Comparison of ENCODE assay signal across 20 mouse cellular contexts in the genomic region with DNA sequence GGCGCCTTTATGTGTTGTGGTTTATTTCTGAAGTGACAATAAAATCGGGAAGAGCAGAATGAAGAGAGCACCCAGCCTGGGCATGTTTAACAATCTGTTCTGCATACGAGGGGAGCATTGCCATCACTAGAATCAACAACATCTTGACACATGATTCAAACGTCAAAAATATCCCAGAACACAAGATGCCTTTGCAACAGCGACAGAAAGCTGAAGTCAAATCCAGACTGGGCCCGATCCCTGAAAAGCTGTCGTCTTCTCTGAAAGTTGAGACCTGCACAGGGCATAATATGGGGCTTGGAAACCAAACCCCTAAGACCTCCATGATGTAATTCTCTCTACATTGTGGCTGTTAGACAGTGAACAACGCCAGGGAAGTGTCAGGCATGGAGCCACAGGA.
DNase-seq lines count a peak whose midpoint lies in the region; ATAC-seq and TF ChIP-seq lines count a peak whose summit lies in the region.
"Had no signal": no experiment of that assay in that cellular context is flagged by ENCODE, and none has a peak within 500 bp of the region (broad histone marks: within the 10 kb centered on the region; RNA-seq: fewer than 3 reads in every experiment).

No protein-coding gene starts in this region.

- peak; percentile 44 to 73 for DNase-seq in layer of hippocampus, adult 2 months (ENCODE audit: low spot score in 2 of 2)
- no peak for DNase-seq in layer of hippocampus, postnatal 25 days (ENCODE audit: extremely low spot score in 1 of 2, low spot score in 1 of 2)
- peak; percentile 49 for DNase-seq in brain, embryonic 14.5 days (ENCODE audit: low read depth)
- DNase-seq in layer of hippocampus, postnatal 36 days = peak; percentile 26 to 44
- no peak for DNase-seq in spleen, postnatal 36 days (ENCODE audit: low spot score in 2 of 2)
- DNase-seq: adrenal gland, postnatal 36 days; cerebellum, postnatal 10 days; heart, postnatal 4 days; kidney, adult 11 months; kidney, postnatal 14 days; thymus, adult 2 months had no signal

- H3K4me1 ChIP-seq in cortical plate, adult 2 months (ENCODE audit: control insufficient read depth, insufficient read depth, low read length) = peaks cover 2% of the 10 kb centered on the region
- H3K4me1 ChIP-seq: heart, embryonic 13.5 days; liver, embryonic 12.5 days; lung, embryonic 15.5 days; midbrain, embryonic 12.5 days; neural tube, embryonic 13.5 days had no signal

- no peak overlapping the region for H3K4me3 ChIP-seq in layer of hippocampus, adult 2 months
- H3K4me3 ChIP-seq in cortical plate, adult 2 months (ENCODE audit: insufficient read depth, low read length) = no peak overlapping the region
- H3K4me3 ChIP-seq: heart, embryonic 13.5 days; liver, embryonic 12.5 days; lung, embryonic 15.5 days; midbrain, embryonic 12.5 days; neural tube, embryonic 13.5 days had no signal

- TF ChIP-seq POLR2A in brain, embryonic 14.5 days (IDR thresholded peaks at IDR 0.05; ENCODE audit: borderline replicate concordance, extremely low read depth, insufficient read depth, insufficient read length, poor library complexity, severe bottlenecking) = no peak
- no peak for TF ChIP-seq POLR2A in cortical plate, adult 2 months (IDR thresholded peaks at IDR 0.05; ENCODE audit: extremely low read depth, insufficient read depth, low read length)

- peak overlapping the region; percentile 69 for H3K27ac ChIP-seq in layer of hippocampus, adult 2 months
- H3K27ac ChIP-seq in cortical plate, adult 2 months (ENCODE audit: insufficient read depth, low read length) = peak overlapping the region; percentile 40; the same call in 1 of the 2 replicates
- H3K27ac ChIP-seq: heart, embryonic 13.5 days; hindbrain, postnatal 0 days; liver, embryonic 12.5 days; lung, embryonic 15.5 days; macrophage; midbrain, embryonic 12.5 days; neural tube, embryonic 13.5 days had no signal

- peak; percentile 37 for TF ChIP-seq CTCF in layer of hippocampus, adult 2 months (conservative IDR thresholded peaks at IDR 0.05)
- TF ChIP-seq CTCF in brain, embryonic 14.5 days (IDR thresholded peaks at IDR 0.05; ENCODE audit: borderline replicate concordance, extremely low read depth, insufficient read depth, insufficient read length) = no peak
- no peak for TF ChIP-seq CTCF in cortical plate, adult 2 months (IDR thresholded peaks at IDR 0.05; ENCODE audit: extremely low read depth, insufficient read depth, low read length)

- no peak for ATAC-seq in granulocyte monocyte progenitor cell, adult 5-6 weeks (replicated peaks; ENCODE audit: poor library complexity, severe bottlenecking)
- ATAC-seq: hindbrain, postnatal 0 days; liver, embryonic 12.5 days had no signal

Comparison
In these comparisons a context has a peak if more than half of its experiments do, and no peak if none do; other contexts are left out.
1. DNase-seq: peak in layer of hippocampus, adult 2 months (2 of 2), brain, embryonic 14.5 days (single experiment) and layer of hippocampus, postnatal 36 days (2 of 2); none in layer of hippocampus, postnatal 25 days (0 of 2) and spleen, postnatal 36 days (0 of 2).